Mouse (Mus musculus): Measurements from ENCODE around the gene Cit.
"Not testable (repeated sequence)": the region's sequence is repeated elsewhere in the genome, so short reads cannot be mapped to it uniquely, and the experiment has no call there.

Gene Cit

GRCm38 (mm10) chr5:115844766-115845634, at the start of gene Cit:
Gene Cit (plus strand): TSS chr5:115845278.
- DNase-seq (ENCODE audit: low spot score) = peak; percentile 96

- DNase-seq (ENCODE audit: low spot score) = no peak
Measured at GRCm38 (mm10) chr5:115799016-115799894, 45.8 kb upstream of the Cit start.

- no peak for DNase-seq (ENCODE audit: low spot score)
Measured at GRCm38 (mm10) chr5:115799895-115800232, 45.2 kb upstream of the Cit start.

- no peak for DNase-seq (ENCODE audit: low spot score)
Measured at GRCm38 (mm10) chr5:115812262-115812661, 32.8 kb upstream of the Cit start.

GRCm38 (mm10) chr5:115817022-115817421, 28.1 kb upstream of the Cit start:
- DNase-seq (ENCODE audit: low spot score) = no peak

GRCm38 (mm10) chr5:115817655-115818054, 27.4 kb upstream of the Cit start:
- not testable (repeated sequence) for DNase-seq (ENCODE audit: low spot score)

- DNase-seq (ENCODE audit: low spot score) = no peak
Measured at GRCm38 (mm10) chr5:115819966-115820365, 25.1 kb upstream of the Cit start.

- no peak for DNase-seq (ENCODE audit: low spot score)
Measured at GRCm38 (mm10) chr5:115821200-115821599, 23.9 kb upstream of the Cit start.

- DNase-seq (ENCODE audit: low spot score) = no peak
Measured at GRCm38 (mm10) chr5:115821910-115822309, 23.2 kb upstream of the Cit start.

- no peak for DNase-seq (ENCODE audit: low spot score)
Measured at GRCm38 (mm10) chr5:115832754-115833153, 12.3 kb upstream of the Cit start.

GRCm38 (mm10) chr5:115833806-115834205, 11.3 kb upstream of the Cit start:
- not testable (repeated sequence) for DNase-seq (ENCODE audit: low spot score)

GRCm38 (mm10) chr5:115835291-115835690, 9.8 kb upstream of the Cit start:
- no peak for DNase-seq (ENCODE audit: low spot score)

- no peak for DNase-seq (ENCODE audit: low spot score)
Measured at GRCm38 (mm10) chr5:115838059-115838458, 7.0 kb upstream of the Cit start.

GRCm38 (mm10) chr5:115840453-115840852, 4.6 kb upstream of the Cit start:
- no peak for DNase-seq (ENCODE audit: low spot score)

- no peak for DNase-seq (ENCODE audit: low spot score)
Measured at GRCm38 (mm10) chr5:115840946-115841775, 3.9 kb upstream of the Cit start.

- DNase-seq (ENCODE audit: low spot score) = no peak
Measured at GRCm38 (mm10) chr5:115844368-115844765, 711 bp upstream of the Cit start.

- DNase-seq (ENCODE audit: low spot score) = peak; percentile 30
Measured at GRCm38 (mm10) chr5:115845635-115846174, 627 bp downstream of the Cit start.

- DNase-seq (ENCODE audit: low spot score) = no peak
Measured at GRCm38 (mm10) chr5:115847166-115847565, 2.1 kb downstream of the Cit start.

GRCm38 (mm10) chr5:115848463-115848862, 3.4 kb downstream of the Cit start:
- DNase-seq (ENCODE audit: low spot score) = no peak

- DNase-seq (ENCODE audit: low spot score) = no peak
Measured at GRCm38 (mm10) chr5:115849263-115849829, 4.3 kb downstream of the Cit start.

- no peak for DNase-seq (ENCODE audit: low spot score)
Measured at GRCm38 (mm10) chr5:115850250-115851028, 5.4 kb downstream of the Cit start.
